Mouse (Mus musculus) embryonic fibroblast, embryonic 13.5 days (primary cell): ENCODE measurements around the gene Il5.

Source experiments
- CTCF ChIP-seq: IDR thresholded peaks from 2 replicates; pipeline ENCODE4 v1.5.1; 2011; ENCODE audit warnings: mild to moderate bottlenecking, control low read depth, low read length, moderate library complexity, borderline replicate concordance; ENCODE audit not compliant: insufficient read depth
- POLR2A ChIP-seq: IDR thresholded peaks from 2 replicates; pipeline ENCODE4 v1.6.1; 2011; ENCODE audit warnings: low read depth, mild to moderate bottlenecking, control low read depth, low read length, moderate library complexity

DNA sequence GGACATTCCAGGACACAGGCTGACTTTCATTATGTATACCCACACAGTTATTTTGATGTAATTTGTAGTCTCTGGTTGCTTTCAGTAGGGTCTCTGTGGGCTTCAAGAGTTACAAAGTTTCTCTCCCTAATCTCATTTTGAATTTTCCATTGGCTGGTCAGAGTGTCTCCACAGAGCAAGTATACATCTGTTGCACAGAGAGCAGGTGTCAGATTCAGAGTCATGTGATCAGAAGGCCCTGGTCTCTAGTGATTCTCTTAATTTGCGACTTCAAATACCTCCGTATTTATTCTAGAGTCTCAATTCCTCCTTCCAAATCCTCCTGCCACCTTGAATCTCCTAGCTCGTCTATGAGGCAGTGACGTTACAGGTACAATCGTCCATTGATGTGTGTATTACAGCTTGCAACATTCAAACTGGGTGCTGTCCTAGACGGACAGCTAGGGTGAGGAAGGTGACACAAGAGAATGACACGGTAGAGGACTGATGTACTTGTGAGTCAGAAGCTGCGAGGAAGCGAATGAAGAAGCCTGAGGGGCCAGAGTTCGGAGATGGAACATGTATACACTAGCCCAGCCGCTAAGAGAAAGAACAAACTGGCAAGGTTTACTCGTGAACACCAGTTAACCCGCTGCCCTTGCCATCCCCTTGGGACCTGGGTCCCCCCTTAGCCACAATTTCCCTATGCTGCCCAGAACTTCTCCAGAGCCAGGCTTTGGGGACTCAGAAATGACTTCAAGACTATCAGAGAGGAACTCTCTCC, 48.0 kb downstream of the Il5 start:
- TF ChIP-seq POLR2A, result no peak
- TF ChIP-seq CTCF, result no peak
